Mouse (Mus musculus) left cerebral cortex, postnatal 4 days (tissue): Measurements from ENCODE around the gene Fblim1. TPM values are rescaled to one million over a fixed set of nuclear protein-coding genes. Genes with fewer than 3 reads are reported as not detected.
"Not testable (repeated sequence)": the region's sequence is repeated elsewhere in the genome, so short reads cannot be mapped to it uniquely, and the experiment has no call there.

Experiments used
- DNase-seq: peaks from one replicate; pipeline ENCODE4 v3.0.0-alpha.2; 2022
- intact Hi-C: fragments of 180-260 bp; cut with DNase I; formaldehyde crosslinking; loops from one replicate; pipeline ENCODE4 v1.15.1; 2025
- total RNA-seq, 2 experiments: library from RNA; stranded (reverse); gene quantifications; 2 replicates each; pipeline ENCODE4 v1.2.3; 2021

Gene Fblim1
- total RNA-seq, 2 experiments from 2014 or later, result 19.8 to 23.8 TPM

- no peak for DNase-seq
- intact Hi-C loops, result no loop called here
Observed at GRCm38 (mm10) chr4:141571337-141571739, 34.6 kb downstream of the Fblim1 start.

GRCm38 (mm10) chr4:141570821-141571220, 35.1 kb downstream of the Fblim1 start:
- intact Hi-C loops, result no loop called here
- no peak for DNase-seq

- intact Hi-C loops, result no loop called here
- DNase-seq, result no peak
Observed at GRCm38 (mm10) chr4:141570004-141570403, 35.9 kb downstream of the Fblim1 start.

- intact Hi-C loops, result no loop called here
Observed at GRCm38 (mm10) chr4:141568966-141569365, 36.9 kb downstream of the Fblim1 start.

GRCm38 (mm10) chr4:141567174-141567573, 38.7 kb downstream of the Fblim1 start:
- intact Hi-C loops, DNase-seq: not testable (repeated sequence)

More at GRCm38 (mm10) chr4:141568966-141569365, 36.9 kb downstream of the Fblim1 start:
- DNase-seq, result no peak

GRCm38 (mm10) chr4:141566187-141566586, 39.7 kb downstream of the Fblim1 start:
- intact Hi-C loops, result no loop called here
- no peak for DNase-seq

- no peak for DNase-seq
- intact Hi-C loops, result no loop called here
Observed at GRCm38 (mm10) chr4:141565325-141565724, 40.6 kb downstream of the Fblim1 start.

GRCm38 (mm10) chr4:141564660-141565059, 41.2 kb downstream of the Fblim1 start:
- intact Hi-C loops, result no loop called here
- no peak for DNase-seq

GRCm38 (mm10) chr4:141564209-141564608, 41.7 kb downstream of the Fblim1 start:
- intact Hi-C loops, result no loop called here
- DNase-seq, result no peak

- intact Hi-C loops, result no loop called here
Observed at GRCm38 (mm10) chr4:141562281-141562680, 43.6 kb downstream of the Fblim1 start.

GRCm38 (mm10) chr4:141561331-141561919, 44.5 kb downstream of the Fblim1 start:
- DNase-seq, intact Hi-C loops: not testable (repeated sequence)

More at GRCm38 (mm10) chr4:141562281-141562680, 43.6 kb downstream of the Fblim1 start:
- no peak for DNase-seq

GRCm38 (mm10) chr4:141559898-141560263, 46.0 kb downstream of the Fblim1 start:
- DNase-seq, result peak; percentile 83
- intact Hi-C loops, result no loop called here

GRCm38 (mm10) chr4:141559131-141559897, 46.6 kb downstream of the Fblim1 start:
- intact Hi-C loops, result no loop called here
- peak; percentile 58 for DNase-seq

- intact Hi-C loops, result no loop called here
- no peak for DNase-seq
Observed at GRCm38 (mm10) chr4:141558658-141559057, 47.2 kb downstream of the Fblim1 start.

GRCm38 (mm10) chr4:141556163-141556562, 49.7 kb downstream of the Fblim1 start:
- DNase-seq, intact Hi-C loops: not testable (repeated sequence)

- DNase-seq, intact Hi-C loops: not testable (repeated sequence)
Observed at GRCm38 (mm10) chr4:141554255-141554865, 51.5 kb downstream of the Fblim1 start.

GRCm38 (mm10) chr4:141552484-141552883, 53.4 kb downstream of the Fblim1 start:
- intact Hi-C loops, result no loop called here
- DNase-seq, result no peak

GRCm38 (mm10) chr4:141547299-141547698, 58.6 kb downstream of the Fblim1 start:
- DNase-seq, result no peak
- intact Hi-C loops, result no loop called here

- peak; percentile 91 for DNase-seq
- intact Hi-C loops, result no loop called here
Observed at GRCm38 (mm10) chr4:141546334-141547200, 59.3 kb downstream of the Fblim1 start.

- peak; percentile 100 for DNase-seq
- intact Hi-C loops, result no loop called here
Observed at GRCm38 (mm10) chr4:141545743-141546333, 60.1 kb downstream of the Fblim1 start.
